Mouse (Mus musculus) forebrain, embryonic 13.5 days (tissue): Measurements from ENCODE around the gene Olfr110. TPM values are rescaled to one million over a fixed set of nuclear protein-coding genes. Genes with fewer than 3 reads are reported as not detected.
"Not testable (repeated sequence)": the region's sequence is repeated elsewhere in the genome, so short reads cannot be mapped to it uniquely, and the experiment has no call there.

Source experiments
- ATAC-seq: fragments of 200-750 bp; cut with Nextera tagmentation; 2 replicates; pipeline ENCODE4 v1.8.0; 2017
- H3K27ac ChIP-seq: fragments of 300-500 bp; sonication (generic); 2 replicates; pipeline ENCODE4 v1.5.1; 2015; ENCODE audit warnings: inconsistent platforms, mild to moderate bottlenecking, moderate library complexity
- H3K27me3 ChIP-seq: fragments of 300-500 bp; sonication (generic); 2 replicates; pipeline ENCODE4 v1.6.1; 2015; ENCODE audit warnings: mild to moderate bottlenecking, inconsistent platforms
- H3K36me3 ChIP-seq: fragments of 300-500 bp; sonication (generic); 2 replicates; pipeline ENCODE4 v1.6.1; 2015; ENCODE audit warnings: mild to moderate bottlenecking, inconsistent platforms; ENCODE audit not compliant: poor library complexity, severe bottlenecking
- H3K4me1 ChIP-seq: fragments of 300-500 bp; sonication (generic); 2 replicates; pipeline ENCODE4 v1.6.1; 2015; ENCODE audit warnings: inconsistent platforms
- H3K4me2 ChIP-seq: fragments of 300-500 bp; sonication (generic); 2 replicates; pipeline ENCODE4 v1.6.1; 2015; ENCODE audit warnings: inconsistent platforms, mild to moderate bottlenecking, moderate library complexity
- H3K4me3 ChIP-seq: fragments of 300-500 bp; sonication (generic); 2 replicates; pipeline ENCODE4 v1.5.1; 2015; ENCODE audit warnings: mild to moderate bottlenecking, inconsistent platforms
- H3K9ac ChIP-seq: fragments of 300-500 bp; sonication (generic); 2 replicates; pipeline ENCODE4 v1.6.1; 2015; ENCODE audit warnings: mild to moderate bottlenecking, inconsistent platforms
- H3K9me3 ChIP-seq: fragments of 300-500 bp; sonication (generic); replicated peaks from 2 replicates; pipeline ENCODE4 v1.6.1; 2016; ENCODE audit warnings: inconsistent platforms
- WGBS: fragments of 180-500 bp; shearing (Covaris S2); methylation state at CpG from one replicate; pipeline ENCODE4 v1.1.7; 2015; 5-methylcytosine and 5-hydroxymethylcytosine counted together
- polyA plus RNA-seq: library from polyadenylated mRNA; unstranded; fragments of >200 nt; fragmentation: Nextera tagmentation; extraction: Ambion mirVana; gene quantifications from 2 replicates; pipeline ENCODE4 v1.2.1, GENCODE M21; 2015

Gene Olfr110
- polyA plus RNA-seq: not detected in 2 replicates

DNA sequence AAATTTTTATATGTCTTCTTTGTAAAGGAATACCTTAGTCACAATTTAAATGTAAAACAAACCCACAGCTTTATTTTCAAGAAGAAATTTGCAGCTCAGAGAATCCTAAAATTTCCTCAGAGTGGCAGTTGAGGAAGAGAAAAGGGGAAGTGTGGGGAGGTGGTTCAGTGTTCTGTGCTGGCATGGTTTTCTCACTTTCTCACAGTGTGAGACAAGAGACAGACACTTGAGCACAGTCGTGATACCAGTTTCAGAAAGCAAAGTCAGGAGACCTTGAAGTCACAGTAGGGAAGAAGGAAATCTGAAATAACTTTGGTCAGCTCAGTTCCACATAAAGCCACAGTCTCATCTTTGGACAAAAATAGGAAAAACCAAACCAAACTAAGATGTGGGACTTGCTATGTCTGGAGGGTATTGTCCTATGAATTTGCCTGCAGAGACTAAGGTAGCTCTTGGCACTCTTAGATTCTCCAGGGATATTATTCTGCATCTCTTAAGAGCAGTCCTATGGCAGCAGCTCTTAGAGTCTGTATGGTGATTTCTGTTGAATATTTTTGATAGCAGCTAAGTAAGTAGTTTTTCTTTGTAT is at the start of gene Olfr110:
Olfr110 (plus strand) TSS at position 539 of the 589 bp plus-strand sequence.
- H3K9me3 ChIP-seq: no peaks in the 10 kb centered on the region
- H3K36me3 ChIP-seq: no peaks in the 10 kb centered on the region
- H3K27ac ChIP-seq: no peak within 1 kb of the TSS
- ATAC-seq: no peak
- no peak within 1 kb of the TSS for H3K4me2 ChIP-seq
- no peaks in the 10 kb centered on the region for H3K4me1 ChIP-seq
- H3K9ac ChIP-seq: no peak within 1 kb of the TSS
- H3K27me3 ChIP-seq: no peaks in the 10 kb centered on the region
- 60% methylated on average over 1 of the region's 1 CpGs for WGBS
- no peak within 1 kb of the TSS for H3K4me3 ChIP-seq

DNA sequence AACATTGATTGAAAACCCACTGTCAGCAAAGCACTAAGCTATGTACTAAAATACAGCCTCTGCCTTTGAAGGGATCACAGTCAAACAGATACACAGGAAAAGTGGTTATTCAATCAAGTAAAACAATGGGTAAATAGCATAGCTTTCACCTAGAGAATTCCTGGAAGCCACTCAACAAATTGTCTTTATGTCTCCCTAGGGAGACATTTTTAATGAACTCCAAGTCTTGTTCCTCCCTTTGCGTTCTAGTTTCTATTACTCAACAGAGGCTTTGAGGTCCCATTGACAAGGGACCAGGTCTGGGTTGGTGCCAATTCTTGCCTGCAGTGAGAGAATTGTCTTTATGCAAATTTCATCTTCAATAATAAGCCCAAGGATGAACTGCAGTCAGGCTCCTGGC is 47.1 kb upstream of the Olfr110 start, which contains the start of gene Olfr108:
Olfr108 (plus strand) TSS at position 301 of the 400 bp plus-strand sequence.
- Histone ChIP-seq H3K36me3 (no peaks in the 10 kb centered on the region), H3K4me1 (no peaks in the 10 kb centered on the region), H3K9ac (no peak within 1 kb of the TSS), H3K27me3 (no peaks in the 10 kb centered on the region), H3K4me2 (no peak within 1 kb of the TSS), H3K9me3 (no peaks in the 10 kb centered on the region), H3K4me3 (no peak within 1 kb of the TSS), H3K27ac (no peak within 1 kb of the TSS)
- no peak for ATAC-seq
- 81% methylated on average over 1 of the region's 1 CpGs for WGBS

DNA sequence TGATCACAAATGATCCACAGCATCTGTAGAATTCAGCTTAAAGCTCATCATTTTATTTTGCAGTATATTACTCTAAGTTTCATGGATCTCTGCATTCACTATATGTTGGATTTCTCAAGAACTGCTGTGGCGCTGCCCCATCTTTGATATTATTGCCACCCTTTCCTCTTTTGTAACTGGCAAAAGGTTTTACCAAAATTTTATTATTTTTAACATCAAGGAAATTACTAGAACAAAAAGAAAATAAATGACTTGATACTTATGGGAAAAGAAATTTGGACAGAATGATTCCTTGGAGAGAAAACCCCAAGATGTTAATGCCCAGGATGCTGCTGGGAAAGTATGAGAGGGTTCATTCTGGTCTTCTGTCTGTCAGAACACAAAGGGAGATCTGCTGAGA is 33.7 kb upstream of the Olfr110 start, which contains the start of gene Olfr109:
Olfr109 (plus strand) TSS at position 301 of the 400 bp plus-strand sequence.
- no peaks in the 10 kb centered on the region for H3K36me3 ChIP-seq
- 100% methylated on average over 1 of the region's 1 CpGs for WGBS
- H3K27me3 ChIP-seq: no peaks in the 10 kb centered on the region
- no peak within 1 kb of the TSS for H3K27ac ChIP-seq
- no peak for ATAC-seq
- H3K9me3 ChIP-seq: no peaks in the 10 kb centered on the region
- H3K4me1 ChIP-seq: no peaks in the 10 kb centered on the region
- H3K4me3 ChIP-seq: no peak within 1 kb of the TSS
- H3K9ac ChIP-seq: no peak within 1 kb of the TSS
- no peak within 1 kb of the TSS for H3K4me2 ChIP-seq

DNA sequence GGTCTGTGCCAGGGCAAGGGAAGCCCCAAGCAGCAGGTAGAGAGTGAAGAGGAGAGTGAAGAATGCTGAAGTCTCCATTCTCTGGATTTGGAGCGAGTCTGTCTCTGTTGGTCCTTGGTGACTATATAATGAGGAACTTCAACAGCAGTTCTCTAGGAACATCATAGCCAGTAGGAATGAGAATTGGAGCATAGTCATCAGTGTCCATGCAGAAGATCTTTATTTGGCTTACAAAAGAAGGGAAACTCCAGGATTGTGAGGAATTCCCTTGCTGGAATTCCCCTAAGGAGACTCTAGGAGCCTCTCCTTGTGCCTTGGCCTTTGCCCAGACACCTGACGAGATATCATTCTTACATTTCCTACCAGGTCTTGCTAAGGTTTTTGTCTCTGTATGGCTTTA is 8.8 kb upstream of the Olfr110 start, which contains the start of gene H2-M2:
H2-M2 (minus strand) TSS at position 101 of the 400 bp plus-strand sequence.
- H3K4me1 ChIP-seq: no peaks in the 10 kb centered on the region
- H3K27me3 ChIP-seq: no peaks in the 10 kb centered on the region
- H3K9me3 ChIP-seq: 0 out of 2 replicates have a peak, but pooled peaks cover 8% of the 10 kb centered on the region
- 85% methylated on average over 2 of the region's 2 CpGs for WGBS
- H3K4me3 ChIP-seq: no peak within 1 kb of the TSS
- no peak within 1 kb of the TSS for H3K27ac ChIP-seq
- H3K36me3 ChIP-seq: no peaks in the 10 kb centered on the region
- H3K4me2 ChIP-seq: no peak within 1 kb of the TSS
- ATAC-seq: no peak
- H3K9ac ChIP-seq: no peak within 1 kb of the TSS

DNA sequence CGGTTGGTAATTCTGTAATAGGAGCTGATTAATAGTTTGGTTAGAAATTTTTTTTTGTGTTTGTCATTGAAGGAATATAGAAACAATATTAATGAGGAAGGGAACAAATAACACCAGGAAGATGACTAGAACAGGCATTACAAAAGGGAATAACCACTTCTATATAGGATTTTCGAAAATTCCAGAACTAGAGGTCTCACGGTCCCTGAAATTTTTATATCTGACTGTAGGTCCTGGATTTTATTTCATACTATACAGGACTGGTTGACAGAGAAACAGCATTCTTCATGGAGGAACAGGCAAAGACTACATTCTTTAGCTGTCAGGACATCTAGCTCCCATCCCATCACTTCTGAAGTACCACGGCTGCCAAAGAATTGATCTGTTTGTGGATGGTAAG is 15.5 kb downstream of the Olfr110 start, which contains the start of gene Olfr111:
Olfr111 (plus strand) TSS at position 301 of the 400 bp plus-strand sequence.
- Histone ChIP-seq H3K4me1 (no peaks in the 10 kb centered on the region), H3K9ac (no peak within 1 kb of the TSS), H3K36me3 (no peaks in the 10 kb centered on the region), H3K9me3 (no peaks in the 10 kb centered on the region), H3K4me3 (no peak within 1 kb of the TSS), H3K27me3 (no peaks in the 10 kb centered on the region), H3K27ac (no peak within 1 kb of the TSS), H3K4me2 (no peak within 1 kb of the TSS)
- WGBS: 91% methylated on average over 4 of the region's 4 CpGs
- ATAC-seq: no peak

DNA sequence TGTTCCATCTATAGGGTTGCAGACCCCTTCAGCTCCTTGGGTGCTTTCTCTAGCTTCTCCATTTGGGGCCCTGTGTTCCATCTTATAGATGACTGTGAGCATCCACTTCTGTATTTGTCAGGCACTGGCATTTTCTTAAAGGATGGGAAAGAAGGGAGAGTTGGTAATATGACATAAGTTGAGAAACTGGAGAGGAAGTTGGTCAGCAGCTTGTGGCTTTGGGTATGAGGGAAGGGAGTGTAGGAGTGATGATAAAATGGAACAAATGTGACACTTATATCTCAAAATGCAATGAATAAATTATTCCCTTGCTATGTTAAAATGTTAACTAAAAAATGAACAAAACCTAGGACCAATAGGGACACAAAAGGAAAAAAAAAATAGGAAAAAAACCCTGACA is 32.3 kb downstream of the Olfr110 start:
- H3K9me3 ChIP-seq, H3K36me3 ChIP-seq, H3K9ac ChIP-seq, H3K27ac ChIP-seq, ATAC-seq, H3K4me2 ChIP-seq, H3K4me3 ChIP-seq, H3K27me3 ChIP-seq, H3K4me1 ChIP-seq: not testable (repeated sequence)

DNA sequence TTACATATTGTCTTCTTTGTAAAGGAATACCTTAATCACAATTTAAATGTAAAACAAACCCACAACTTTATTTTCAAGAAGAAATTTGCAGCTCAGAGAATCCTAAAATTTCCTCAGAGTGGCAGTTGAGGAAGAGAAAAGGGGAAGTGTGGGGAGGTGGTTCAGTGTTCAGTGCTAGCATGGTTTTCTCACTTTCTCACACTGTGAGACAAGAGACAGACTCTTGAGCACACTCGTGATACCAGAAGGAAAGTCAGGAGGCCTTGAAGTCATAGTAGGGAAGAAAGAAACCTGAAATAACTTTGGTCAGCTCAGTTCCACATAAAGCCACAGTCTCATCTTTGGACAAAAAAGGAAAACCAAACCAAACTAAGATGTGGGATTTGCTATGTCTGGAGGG is 33.2 kb downstream of the Olfr110 start:
- H3K4me2 ChIP-seq, ATAC-seq, H3K9ac ChIP-seq, H3K4me3 ChIP-seq, H3K36me3 ChIP-seq, H3K27me3 ChIP-seq, H3K9me3 ChIP-seq, H3K4me1 ChIP-seq, H3K27ac ChIP-seq: not testable (repeated sequence)
- WGBS: 75% methylated on average over 1 of the region's 1 CpGs

DNA sequence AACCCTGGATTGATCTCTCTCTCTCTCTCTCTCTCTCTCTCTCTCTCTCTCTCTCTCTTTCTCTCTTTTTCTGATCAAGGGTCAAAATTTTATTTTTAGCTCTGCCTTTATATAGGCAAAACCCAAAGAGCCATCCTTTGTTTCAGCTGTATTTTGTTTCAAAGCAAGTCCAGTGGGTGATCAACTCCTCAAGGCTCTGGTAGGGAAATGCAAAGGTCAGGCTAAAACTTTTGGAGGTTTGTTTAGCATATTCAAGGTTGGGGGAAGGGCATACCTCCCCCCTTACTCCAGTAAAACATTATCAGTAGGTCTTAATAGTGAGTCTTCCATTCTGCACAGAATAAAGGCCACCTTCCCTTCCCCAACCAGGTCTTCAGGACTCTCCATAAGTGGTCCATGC is 42.9 kb downstream of the Olfr110 start:
- no peak overlapping the region for H3K27ac ChIP-seq
- no peak overlapping the region for H3K9ac ChIP-seq
- no peaks in the 10 kb centered on the region for H3K4me1 ChIP-seq
- no peak overlapping the region for H3K4me3 ChIP-seq
- no peak overlapping the region for H3K4me2 ChIP-seq
- ATAC-seq: no peak
- H3K27me3 ChIP-seq: no peaks in the 10 kb centered on the region
- H3K9me3 ChIP-seq: no peaks in the 10 kb centered on the region; the same call in 1 of the 2 replicates
- no peaks in the 10 kb centered on the region for H3K36me3 ChIP-seq

DNA sequence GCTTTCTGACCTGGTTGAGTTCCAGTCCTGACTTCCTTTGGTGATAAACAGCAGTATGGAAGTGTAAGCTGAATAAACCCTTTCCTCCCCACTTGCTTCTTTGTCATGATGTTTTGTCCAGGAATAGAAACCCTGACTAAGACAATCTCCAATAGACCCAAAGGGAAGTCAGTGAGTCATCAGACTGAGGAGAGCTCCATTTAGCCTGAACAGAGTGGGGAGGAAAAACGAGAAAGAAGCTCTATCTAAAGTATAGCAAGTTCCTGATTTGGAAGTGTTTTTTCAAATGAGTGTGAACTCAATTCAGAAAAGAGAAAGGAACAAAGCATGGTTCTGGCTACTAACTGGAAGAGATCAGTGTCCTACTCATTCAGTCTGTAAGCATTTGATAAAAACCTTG is 46.1 kb downstream of the Olfr110 start:
- not testable (repeated sequence) for H3K9ac ChIP-seq, H3K27ac ChIP-seq, ATAC-seq, H3K4me3 ChIP-seq, H3K4me2 ChIP-seq, H3K9me3 ChIP-seq, H3K4me1 ChIP-seq, H3K36me3 ChIP-seq, H3K27me3 ChIP-seq
- WGBS: 48% methylated on average over 1 of the region's 1 CpGs

DNA sequence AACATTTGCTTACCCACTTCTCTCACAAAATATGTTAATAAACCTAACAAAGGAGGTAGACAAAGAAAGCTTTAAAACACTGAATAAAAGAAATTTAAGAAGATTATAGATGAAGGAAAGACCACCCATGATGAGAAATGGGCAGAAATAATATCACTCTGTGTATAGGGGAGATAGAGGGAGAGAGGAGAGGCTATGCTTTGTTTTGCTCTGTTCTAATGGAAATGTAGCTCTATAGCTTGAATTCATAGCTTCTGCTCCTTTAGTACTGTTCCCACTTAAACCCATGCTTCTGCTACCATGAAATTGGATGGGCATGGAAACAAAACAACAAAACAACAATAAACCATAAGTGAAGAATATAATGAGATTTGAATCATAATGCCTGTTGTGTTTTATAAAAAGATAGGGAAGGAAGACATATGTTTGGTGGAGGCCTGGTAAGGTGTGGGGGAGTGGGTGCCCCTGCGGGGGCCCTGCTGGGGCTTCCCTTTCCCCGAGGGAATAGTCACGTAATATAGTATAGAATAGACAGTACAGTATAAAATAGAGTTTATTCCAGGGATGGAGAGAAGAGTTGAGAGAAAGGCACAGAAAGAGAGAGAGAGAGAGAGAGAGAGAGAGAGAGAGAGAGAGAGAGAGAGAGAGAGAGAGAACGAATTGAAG is 49.3 kb downstream of the Olfr110 start:
- Histone ChIP-seq H3K4me2 (no peak overlapping the region), H3K9me3 (no peaks in the 10 kb centered on the region), H3K4me1 (no peaks in the 10 kb centered on the region), H3K36me3 (no peaks in the 10 kb centered on the region), H3K9ac (no peak overlapping the region), H3K4me3 (no peak overlapping the region), H3K27ac (no peak overlapping the region), H3K27me3 (no peaks in the 10 kb centered on the region)
- no peak for ATAC-seq
- 64% methylated on average over 4 of the region's 4 CpGs for WGBS

DNA sequence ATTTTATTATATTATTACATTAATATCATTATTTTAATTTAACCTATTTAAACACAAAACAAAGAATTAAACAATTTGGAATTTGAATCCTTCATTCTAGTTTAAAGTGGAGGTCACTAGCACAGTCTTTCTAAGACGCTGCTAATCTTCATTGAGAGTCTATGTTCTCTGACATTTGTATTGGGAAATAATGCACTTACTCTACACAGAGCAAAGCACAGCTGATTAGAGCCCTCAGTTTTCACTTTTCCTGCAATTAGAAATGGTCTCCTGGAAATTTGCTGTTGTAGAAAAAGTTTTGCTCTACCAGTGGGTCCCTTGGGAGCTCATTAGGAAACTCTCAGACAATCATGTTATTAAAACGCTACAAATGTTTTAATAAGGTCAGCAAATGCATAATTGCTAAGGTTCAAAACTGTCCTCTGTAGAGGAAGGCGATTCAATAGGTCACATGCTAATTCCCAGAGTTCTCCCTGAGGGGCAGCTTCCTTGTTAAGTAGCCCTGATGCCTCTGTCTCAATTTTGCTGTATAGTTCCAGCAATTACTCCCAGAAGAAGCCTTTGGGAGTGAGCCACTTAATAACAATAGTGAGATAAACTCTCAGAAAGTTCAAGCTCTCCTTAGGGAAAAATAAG is 51.6 kb downstream of the Olfr110 start:
- ATAC-seq: no peak
- Histone ChIP-seq H3K4me3 (no peak overlapping the region), H3K9me3 (no peaks in the 10 kb centered on the region), H3K27ac (no peak overlapping the region), H3K4me2 (no peak overlapping the region), H3K9ac (no peak overlapping the region), H3K27me3 (no peaks in the 10 kb centered on the region), H3K4me1 (no peaks in the 10 kb centered on the region), H3K36me3 (no peaks in the 10 kb centered on the region)
- WGBS: 49% methylated on average over 3 of the region's 3 CpGs
